Mouse (Mus musculus) embryo, embryonic 10 days (tissue): ENCODE results near the gene Nprl3.
"Not testable (repeated sequence)": the region's sequence is repeated elsewhere in the genome, so short reads cannot be mapped to it uniquely, and the experiment has no call there.

Source experiments
- DNase-seq: peaks from one replicate; pipeline ENCODE4 v3.0.0-alpha.2; 2015; ENCODE audit warnings: low spot score

Gene Nprl3

GRCm38 (mm10) chr11:32267188-32267884 lies at the start of gene Nprl3:
TSS of gene Nprl3 (minus strand) at chr11:32267707.
- peak; percentile 96 for DNase-seq

DNA sequence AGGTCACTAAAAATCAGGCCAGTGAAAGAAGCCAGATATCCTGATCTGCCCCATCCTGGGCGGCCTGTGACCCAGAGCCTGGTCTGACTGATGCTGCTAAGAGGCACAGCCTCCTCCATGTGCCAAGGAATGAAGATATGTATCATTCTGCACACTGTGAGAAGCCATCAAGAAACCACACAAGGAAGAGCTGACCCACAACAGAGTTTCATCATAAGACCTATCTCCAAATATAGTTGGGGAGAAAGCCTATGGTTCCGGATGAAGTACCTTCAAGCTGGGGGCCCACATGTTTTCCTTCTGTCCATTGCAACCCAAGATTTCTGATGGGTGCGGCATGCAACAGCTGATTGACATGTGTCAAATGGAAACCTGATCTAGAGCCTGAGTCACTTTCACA lies 48.5 kb upstream of the Nprl3 start:
- DNase-seq, result no peak

DNA sequence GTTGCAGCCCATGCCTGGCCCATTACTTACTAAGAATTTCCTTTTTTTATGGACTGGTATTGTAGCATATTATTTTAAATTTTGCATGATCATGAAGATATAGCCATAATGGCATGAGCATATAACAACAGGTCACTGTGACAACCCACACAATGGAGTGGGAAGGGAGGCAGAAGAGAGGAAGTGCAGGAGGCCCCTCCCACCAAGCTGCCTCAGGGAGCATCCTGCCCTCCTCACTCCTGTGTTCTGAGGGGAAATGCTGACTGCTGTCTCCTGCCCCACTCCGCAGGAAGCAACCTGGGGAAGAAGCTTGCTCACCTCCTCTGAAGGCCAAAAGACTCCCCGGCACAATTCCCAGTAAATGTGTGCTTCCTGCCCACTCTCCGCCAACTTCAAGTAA lies 42.4 kb upstream of the Nprl3 start:
- no peak for DNase-seq

DNA sequence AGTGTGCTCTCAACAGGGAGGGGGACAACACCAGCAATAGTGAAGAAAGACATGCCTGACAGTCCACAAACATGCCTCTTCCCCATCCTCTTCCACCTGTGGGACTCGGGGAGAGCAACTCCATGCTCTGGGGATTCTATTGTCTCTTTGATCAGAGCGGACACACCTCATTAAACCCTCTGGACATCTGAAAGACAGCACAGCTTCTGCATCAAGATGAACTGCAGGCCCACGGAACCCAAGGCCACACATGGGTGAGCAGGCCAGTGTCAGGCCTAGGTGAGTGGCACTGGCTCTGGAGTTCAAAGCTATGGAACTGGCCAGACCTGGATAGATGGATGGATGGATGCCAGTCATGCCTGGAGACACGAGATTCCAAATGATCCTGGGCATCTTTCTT lies 41.9 kb upstream of the Nprl3 start:
- DNase-seq, result no peak

DNA sequence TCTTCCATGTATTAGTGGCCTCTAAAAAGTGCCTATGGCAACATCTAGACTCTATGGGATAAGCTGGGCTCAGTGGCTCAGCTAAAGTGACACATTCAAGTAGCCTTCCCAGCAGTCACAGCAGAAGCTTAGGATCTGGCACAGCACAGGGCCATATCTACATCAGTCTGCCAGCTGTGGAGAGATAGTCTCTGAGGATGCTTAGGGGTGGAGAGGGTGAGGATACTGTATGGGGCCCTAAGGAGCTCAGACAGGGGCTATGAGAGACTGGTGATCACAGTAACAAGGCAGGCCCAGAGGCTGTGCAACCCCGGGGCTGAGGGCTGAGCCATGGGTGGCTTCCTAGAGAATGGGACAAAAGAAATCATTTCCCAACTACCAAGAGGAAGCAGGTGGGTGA lies 39.5 kb upstream of the Nprl3 start:
- no peak for DNase-seq

DNA sequence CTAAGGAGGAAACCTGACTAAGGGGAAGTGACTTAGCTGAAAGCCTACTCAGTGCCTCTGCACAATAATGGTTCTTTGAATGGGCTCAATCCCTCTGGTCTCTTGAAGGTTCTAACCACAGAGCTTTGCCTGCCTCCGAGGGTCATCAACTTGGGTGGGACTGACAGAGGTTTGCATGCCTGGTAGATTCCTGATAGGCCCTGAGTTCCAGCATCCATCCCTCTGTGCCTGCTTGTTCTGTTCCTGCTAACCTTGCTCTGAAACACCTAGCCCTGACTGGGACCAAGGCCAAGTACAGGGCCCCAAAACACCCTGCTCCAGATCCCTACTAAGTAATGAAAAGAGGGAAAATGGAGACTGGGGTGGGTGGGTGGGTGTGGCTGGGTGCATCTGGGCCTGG lies 35.9 kb upstream of the Nprl3 start:
- DNase-seq, result no peak

GRCm38 (mm10) chr11:32302824-32303419 lies 35.4 kb upstream of the Nprl3 start:
- no peak for DNase-seq

DNA sequence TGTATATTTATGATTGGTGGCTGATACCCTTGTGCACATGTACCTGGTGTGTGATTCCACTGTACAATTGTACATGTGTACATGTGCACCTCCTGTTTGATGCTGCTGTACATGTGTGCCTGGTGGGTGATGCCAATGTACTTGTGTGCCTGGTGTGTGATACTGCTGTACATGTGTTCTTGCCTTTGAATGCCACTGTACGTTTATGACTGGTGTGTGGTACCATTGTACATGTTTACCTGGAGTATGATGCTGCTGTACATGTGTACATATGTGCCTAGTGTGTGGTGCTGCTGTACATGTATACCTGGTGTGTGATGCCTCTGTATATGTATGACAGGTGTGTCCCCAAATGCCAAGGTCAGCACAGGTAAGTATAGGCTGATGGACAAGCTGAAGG lies 34.0 kb upstream of the Nprl3 start:
- DNase-seq, result no peak

GRCm38 (mm10) chr11:32300279-32301267 lies 33.1 kb upstream of the Nprl3 start:
- DNase-seq, result peak; percentile 11

GRCm38 (mm10) chr11:32299865-32300264 lies 32.4 kb upstream of the Nprl3 start, which contains the start of gene Hbq1a:
TSS of gene Hbq1a (plus strand) at chr11:32300069.
- DNase-seq, result peak; percentile 45

DNA sequence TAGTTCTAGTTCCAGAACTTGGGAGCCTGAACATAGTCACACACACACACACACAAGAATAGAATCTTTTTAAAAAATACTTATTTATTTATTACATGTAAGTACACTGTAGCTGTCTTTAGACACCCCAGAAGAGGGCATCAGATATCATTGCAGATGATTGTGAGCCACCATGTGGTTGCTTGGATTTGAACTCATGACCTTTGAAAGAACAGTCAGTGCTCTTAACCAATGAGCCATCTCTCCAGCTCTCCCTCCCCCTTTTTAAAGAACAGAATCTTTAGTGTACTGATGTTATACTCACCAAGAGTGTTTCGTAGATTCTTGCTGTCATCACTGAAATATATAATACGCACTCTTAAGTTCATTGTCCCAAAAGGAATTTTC lies 31.0 kb upstream of the Nprl3 start:
- no peak for DNase-seq

DNA sequence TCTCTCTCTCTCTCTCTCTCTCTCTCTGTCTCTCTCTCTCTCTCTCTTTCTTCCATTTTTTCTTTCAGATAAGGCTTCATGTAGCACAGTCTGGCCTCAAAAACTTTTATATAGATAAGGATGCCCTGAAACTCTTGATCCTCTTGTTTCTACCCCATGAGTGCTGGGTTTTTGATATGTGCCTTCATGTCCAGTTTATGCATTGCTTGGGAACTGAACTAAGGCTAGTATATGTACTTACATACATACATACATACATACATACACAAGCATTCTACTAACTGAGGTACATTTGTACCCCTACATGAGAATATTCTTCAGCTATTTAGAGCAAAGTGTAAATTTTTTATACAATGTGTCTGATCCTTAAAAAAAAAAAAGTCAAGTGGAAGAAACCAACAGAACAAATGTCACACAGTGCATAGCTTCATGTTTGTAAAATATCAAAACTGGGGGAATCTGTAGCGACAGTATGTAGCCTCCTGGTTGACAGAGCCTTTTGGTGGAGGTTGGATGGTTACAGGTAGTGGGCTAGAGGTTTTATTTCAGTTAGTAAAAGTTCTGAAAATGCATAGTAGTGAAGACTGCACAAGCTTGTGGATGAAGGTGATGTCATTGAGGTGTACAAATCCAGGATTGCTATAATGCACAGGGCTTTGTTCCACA lies 30.5 kb upstream of the Nprl3 start:
- no peak for DNase-seq

GRCm38 (mm10) chr11:32297417-32297816 lies 29.9 kb upstream of the Nprl3 start:
- DNase-seq, result not testable (repeated sequence)

DNA sequence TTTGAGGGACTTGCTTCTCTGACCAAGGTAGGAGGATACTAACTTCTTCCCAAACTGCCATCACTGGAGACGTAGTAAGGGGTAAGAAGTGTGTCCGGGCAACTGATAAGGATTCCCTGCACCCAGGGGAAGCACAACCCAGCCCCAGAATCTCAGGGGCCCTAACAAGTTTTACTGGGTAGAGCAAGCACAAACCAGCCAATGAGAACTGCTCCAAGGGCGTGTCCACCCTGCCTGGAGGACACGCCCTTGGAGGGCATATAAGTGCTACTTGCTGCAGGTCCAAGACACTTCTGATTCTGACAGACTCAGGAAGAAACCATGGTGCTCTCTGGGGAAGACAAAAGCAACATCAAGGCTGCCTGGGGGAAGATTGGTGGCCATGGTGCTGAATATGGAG lies 28.7 kb upstream of the Nprl3 start, which contains the start of gene Hba-a2:
Hba-a2 (plus strand) TSS at position 287 of the 400 bp plus-strand sequence.
- not testable (repeated sequence) for DNase-seq

DNA sequence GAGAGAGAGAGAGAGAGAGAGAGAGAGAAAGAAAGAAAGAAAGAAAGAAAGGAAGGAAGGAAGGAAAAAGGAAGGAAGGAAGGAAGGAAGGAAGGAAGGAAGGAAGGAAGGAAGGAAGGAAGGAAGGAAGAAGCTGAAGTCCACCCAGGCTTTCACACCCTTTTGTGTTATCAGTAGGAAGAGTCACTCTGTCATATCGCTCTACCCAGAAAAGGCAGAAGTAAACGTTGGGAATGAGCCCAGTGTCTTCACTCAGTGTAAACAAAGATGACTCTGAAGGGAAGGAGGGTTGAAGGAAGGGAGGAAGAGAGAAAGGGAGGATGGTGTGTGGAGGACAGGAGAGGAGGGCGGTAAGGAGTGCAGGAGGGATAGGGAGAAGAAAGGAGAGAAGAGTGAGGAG lies 26.0 kb upstream of the Nprl3 start:
- DNase-seq, result not testable (repeated sequence)

DNA sequence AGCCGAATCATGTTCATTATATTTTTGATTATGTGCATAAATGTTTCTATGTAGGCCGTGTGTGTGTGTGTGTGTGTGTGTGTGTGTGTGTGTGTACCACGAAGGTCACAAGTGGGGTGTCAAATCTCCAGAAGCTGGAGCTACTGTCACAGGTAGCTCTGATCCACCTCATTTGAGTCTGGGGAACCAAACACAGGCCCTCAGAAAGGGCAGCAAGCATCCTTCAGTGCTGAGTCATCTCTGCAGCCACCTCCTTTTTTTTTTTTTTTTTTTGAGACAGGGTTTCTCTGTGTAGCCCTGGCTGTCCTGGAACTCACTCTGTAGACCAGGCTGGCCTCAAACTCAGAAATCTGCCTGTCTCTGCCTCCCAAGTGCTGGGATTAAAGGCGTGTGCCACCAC lies 25.3 kb upstream of the Nprl3 start:
- not testable (repeated sequence) for DNase-seq

GRCm38 (mm10) chr11:32287493-32287825 lies 20.0 kb upstream of the Nprl3 start:
- DNase-seq, result no peak

DNA sequence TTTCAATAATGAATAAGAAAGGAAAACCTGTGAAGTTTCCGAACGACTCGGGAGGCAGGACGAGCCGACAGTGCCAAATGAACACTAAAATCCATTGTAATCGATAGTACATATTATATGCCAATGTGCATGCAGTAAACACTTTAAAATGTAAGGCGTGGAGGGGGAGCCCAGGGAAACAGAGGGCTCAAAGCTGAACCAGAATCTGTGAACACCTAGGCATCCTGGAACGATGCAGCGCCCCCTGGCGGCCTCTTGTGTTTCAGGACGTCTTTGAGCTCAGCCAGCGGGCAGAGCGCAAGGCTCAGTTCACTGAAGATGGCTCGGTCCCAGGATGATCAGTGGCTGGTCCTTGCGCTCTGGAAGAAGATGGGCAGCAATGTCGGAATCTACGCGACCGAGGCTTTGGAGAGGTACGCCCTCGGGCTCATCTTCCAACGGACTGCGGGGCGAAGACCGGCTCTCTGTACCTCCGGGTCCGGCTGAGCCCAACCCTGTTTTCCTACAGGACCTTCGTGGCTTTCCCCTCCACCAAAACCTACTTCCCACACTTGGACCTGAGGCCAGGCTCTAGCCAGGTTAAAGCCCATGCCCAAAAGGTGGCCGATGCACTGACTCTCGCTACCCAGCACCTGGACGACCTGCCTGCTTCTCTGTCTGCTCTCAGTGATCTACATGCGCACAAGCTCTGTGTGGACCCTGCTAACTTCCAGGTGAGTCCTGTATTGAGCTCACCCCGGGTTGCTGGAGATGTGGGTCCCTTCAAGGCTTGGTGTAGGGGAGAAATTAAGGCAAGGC lies 19.4 kb upstream of the Nprl3 start, which contains the start of gene Hbq1b:
Hbq1b (plus strand) TSS at position 271 of the 798 bp plus-strand sequence.
- DNase-seq, result peak; percentile 59

DNA sequence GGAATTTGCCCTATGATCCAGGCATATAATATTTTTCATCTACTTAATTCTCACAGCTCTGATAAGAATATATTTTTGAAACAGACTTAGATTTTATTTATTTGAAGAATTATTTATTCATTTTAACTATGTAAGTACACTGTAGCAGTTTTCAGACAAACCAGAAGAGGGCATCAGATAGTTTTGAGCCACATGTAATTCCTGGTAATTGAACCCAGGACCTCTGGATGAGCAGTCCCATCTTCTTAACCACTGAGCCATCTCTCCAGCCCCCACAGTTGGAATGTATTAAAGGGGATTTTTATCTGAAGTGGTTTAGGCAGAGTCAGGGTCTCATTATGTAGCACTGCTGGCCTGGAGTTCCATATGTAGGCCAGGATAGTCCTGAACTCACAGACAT lies 18.4 kb upstream of the Nprl3 start:
- not testable (repeated sequence) for DNase-seq

DNA sequence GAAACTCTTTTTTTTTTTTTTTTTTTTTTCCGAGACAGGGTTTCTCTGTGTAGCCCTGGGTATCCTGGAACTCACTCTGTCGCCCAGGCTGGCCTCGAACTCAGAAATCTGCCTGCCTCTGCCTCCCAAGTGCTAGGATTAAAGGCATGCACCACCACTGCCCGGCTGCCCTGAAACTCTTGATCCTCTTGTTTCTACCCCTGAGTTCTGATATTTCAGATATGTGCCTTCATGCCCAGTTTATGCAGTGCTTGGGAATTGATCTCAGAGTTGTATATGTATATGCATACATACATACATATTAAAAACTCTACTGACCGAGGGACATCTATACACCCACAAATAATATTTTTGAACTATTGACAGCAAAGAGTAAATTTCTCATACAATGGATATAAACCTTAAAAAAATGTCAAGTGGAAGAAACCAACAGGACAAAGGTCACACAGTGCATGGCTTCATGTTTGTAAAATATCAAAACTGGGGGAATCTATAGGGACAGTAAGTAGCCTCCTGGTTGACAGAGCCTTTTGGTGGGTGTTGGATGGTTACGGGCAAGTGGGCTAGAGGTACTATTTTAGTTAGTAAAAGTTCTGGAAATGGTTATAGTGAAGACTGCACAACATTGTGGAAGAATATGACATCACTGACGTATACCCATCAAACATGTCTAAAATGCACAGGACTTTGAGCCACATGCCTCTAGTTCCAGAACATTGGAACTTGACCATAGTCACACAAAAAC lies 17.7 kb upstream of the Nprl3 start:
- no peak for DNase-seq
